Mouse (Mus musculus) liver, embryonic 14.5 days (tissue): Measurements from ENCODE around the gene Itpk1. TPM values are rescaled to one million over a fixed set of nuclear protein-coding genes. Genes with fewer than 3 reads are reported as not detected.

Experiments
- ATAC-seq: fragments of 200-750 bp; cut with Nextera tagmentation; 2 replicates; pipeline ENCODE4 v1.8.0; 2017; ENCODE audit warnings: moderate number of reproducible peaks, mild to moderate bottlenecking, moderate library complexity; ENCODE audit not compliant: insufficient read depth
- DNase-seq, 3 experiments: peaks; one replicate each; pipeline ENCODE4 v3.0.0-alpha.2; 2012 to 2013; ENCODE audit warnings: low read depth in 3 of 3, low spot score in 3 of 3
- H3K27ac ChIP-seq: fragments of 300-500 bp; sonication (generic); 2 replicates; pipeline ENCODE4 v1.5.1; 2014; ENCODE audit warnings: moderate library complexity, mild to moderate bottlenecking, control low read depth, inconsistent platforms
- H3K27me3 ChIP-seq: fragments of 300-500 bp; sonication (generic); 2 replicates; pipeline ENCODE4 v1.6.1; 2014; ENCODE audit warnings: mild to moderate bottlenecking, low read length, moderate library complexity; ENCODE audit not compliant: control insufficient read depth, insufficient read depth
- H3K36me3 ChIP-seq: fragments of 300-500 bp; sonication (generic); replicated peaks from 2 replicates; pipeline ENCODE4 v1.6.1; 2014; ENCODE audit warnings: low read depth; ENCODE audit not compliant: control insufficient read depth, insufficient read depth
- H3K4me1 ChIP-seq, 2 experiments: fragments of 200-500 bp in 1 of 2; fragments of 300-500 bp in 1 of 2; sonication (generic) in 1 of 2; replicated peaks; 2 replicates each; pipeline ENCODE4 v1.6.1; 2012 to 2014; ENCODE audit warnings: antibody characterized with exemption in 1 of 2, inconsistent platforms in 1 of 2, low read length in 1 of 2; ENCODE audit not compliant: control insufficient read depth in 2 of 2, insufficient read depth in 2 of 2
- H3K4me2 ChIP-seq: fragments of 300-500 bp; sonication (generic); 2 replicates; pipeline ENCODE4 v1.6.1; 2014; ENCODE audit warnings: low read depth, mild to moderate bottlenecking, control low read depth, moderate library complexity
- H3K4me3 ChIP-seq, 2 experiments: fragments of 200-500 bp in 1 of 2; fragments of 300-500 bp in 1 of 2; sonication (generic) in 1 of 2; 2 replicates each; pipeline ENCODE4 v1.5.1; 2012 to 2014; ENCODE audit warnings: low read depth in 2 of 2, low read length in 2 of 2, mild to moderate bottlenecking in 2 of 2, control low read depth in 1 of 2, inconsistent platforms in 1 of 2, moderate library complexity in 1 of 2; ENCODE audit not compliant: insufficient read depth in 1 of 2
- H3K9ac ChIP-seq: fragments of 300-500 bp; sonication (generic); replicated peaks from 2 replicates; pipeline ENCODE4 v1.6.1; 2014; ENCODE audit warnings: mild to moderate bottlenecking, control low read depth, moderate library complexity
- H3K9me3 ChIP-seq: fragments of 300-500 bp; sonication (generic); 2 replicates; pipeline ENCODE4 v1.6.1; 2016; ENCODE audit warnings: low read length, mixed read lengths; ENCODE audit not compliant: control insufficient read depth
- CTCF ChIP-seq: IDR thresholded peaks from 2 replicates; pipeline ENCODE4 v1.5.1; 2016; ENCODE audit warnings: antibody characterized with exemption, low read depth, control low read depth
- EP300 ChIP-seq: IDR thresholded peaks from 2 replicates; pipeline ENCODE4 v1.6.1; 2016; ENCODE audit warnings: antibody characterized with exemption, low read depth
- WGBS: fragments of 180-500 bp; shearing (Covaris S2); extraction: QIAGEN DNeasy Blood & Tissue Kit; methylation state at CpG from one replicate; pipeline ENCODE4 v1.1.7; 2014; ENCODE audit not compliant: insufficient replicate concordance; 5-methylcytosine and 5-hydroxymethylcytosine counted together
- polyA plus RNA-seq, 2 experiments: library from polyadenylated mRNA; depleted of rRNA in 1 of 2; stranded (reverse) in 1 of 2; unstranded in 1 of 2; fragments of >200 nt; fragmentation: Nextera tagmentation in 1 of 2; extraction: Ambion mirVana in 1 of 2; gene quantifications; 2 replicates each; pipeline versions ENCODE4 v1.2.1 to v1.2.3; 2012 to 2014

Itpk1 gene
- polyA plus RNA-seq, 2 experiments = 2.3 to 2.4 TPM

DNA sequence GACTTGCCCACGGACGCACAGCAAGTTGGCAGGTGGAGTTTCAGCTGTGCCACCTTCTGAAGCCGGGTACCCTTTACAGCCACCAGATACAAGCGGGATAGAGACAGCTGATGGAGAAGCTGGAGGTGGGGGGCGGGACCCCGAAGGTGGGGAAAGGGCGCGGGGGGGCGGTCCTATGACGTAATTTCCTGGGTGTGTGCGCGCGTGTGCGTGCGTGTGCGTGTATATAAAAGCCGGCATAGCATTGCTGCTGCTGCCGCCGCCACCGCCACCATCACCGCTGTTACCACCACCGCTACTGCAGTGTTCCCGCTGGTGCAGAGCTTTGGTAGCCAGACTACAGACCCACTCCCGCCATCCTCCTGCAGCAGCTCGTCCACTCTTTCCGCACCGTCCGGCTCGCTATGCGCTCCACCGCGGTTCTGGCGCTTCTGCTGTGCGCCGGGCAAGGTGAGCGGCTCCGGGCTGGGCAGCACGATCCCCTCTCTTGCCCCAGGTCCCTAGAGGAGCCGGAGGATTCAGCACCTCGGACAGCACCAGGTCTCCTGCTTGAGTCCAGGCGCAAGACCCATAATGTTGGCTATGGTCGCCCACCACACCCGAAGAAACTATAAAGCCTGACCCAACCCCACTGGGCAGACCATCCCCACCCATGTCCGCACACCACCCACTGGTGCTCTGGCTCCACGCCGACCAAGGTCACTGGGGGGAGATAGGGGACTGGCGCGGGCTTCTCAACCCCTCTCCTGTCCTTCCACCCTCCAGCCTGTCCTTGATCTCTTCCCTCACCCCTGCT, 149.8 kb downstream of the Itpk1 start, which contains the start of gene Chga:
Chga (plus strand) TSS at position 249 of the 796 bp plus-strand sequence.
- no peak within 1 kb of the TSS for H3K4me3 ChIP-seq
- peak; percentile 45 to 58 (median 47) for DNase-seq

DNA sequence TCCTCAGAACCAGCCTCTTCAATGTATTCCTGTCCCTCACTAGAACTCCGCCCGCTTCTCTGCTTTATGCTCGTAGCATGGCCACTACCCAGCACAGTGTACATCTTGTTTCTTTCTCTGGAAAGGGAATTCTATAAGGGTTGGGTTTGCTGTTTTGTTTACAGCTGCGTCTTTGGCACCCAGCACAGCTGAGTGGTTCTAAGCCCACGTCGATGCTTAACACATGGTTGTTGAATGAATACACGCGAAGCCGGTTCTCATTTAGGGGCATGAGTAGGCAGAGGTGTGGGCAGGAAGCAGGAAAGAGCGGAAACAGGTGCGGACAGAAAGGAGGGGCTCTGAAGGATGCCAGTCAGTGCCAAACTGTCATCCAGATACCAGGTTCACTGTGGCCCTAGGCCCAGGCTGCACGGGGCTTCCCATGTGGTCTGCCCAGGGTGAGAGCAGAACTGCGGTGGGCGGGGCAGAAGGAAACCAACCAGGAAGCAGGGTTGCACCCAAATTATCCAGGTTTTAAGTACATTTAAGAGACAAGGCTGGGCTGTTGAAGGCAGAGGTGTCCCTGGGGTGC, 150.9 kb downstream of the Itpk1 start:
- DNase-seq = no peak
- Histone ChIP-seq H3K27ac (no peak overlapping the region), H3K4me1 (peaks cover 0 to 3% of the 10 kb centered on the region in 2 experiments; a peak in 1 of 4 replicates), H3K36me3 (no peaks in the 10 kb centered on the region), H3K4me2 (no peak overlapping the region), H3K27me3 (peaks cover 18% of the 10 kb centered on the region), H3K9me3 (no peaks in the 10 kb centered on the region), H3K9ac (no peak overlapping the region), H3K4me3 (no peak overlapping the region)
- no peak for TF ChIP-seq EP300
- TF ChIP-seq CTCF = no peak
- ATAC-seq = no peak
- WGBS = 53% methylated on average over 14 of the region's 14 CpGs

More for the DNA sequence above, 149.8 kb downstream of the Itpk1 start, which contains the start of gene Chga:
- peaks cover 0 to 3% of the 10 kb centered on the region in 2 experiments; a peak in 1 of 4 replicates for H3K4me1 ChIP-seq
- peaks cover 18% of the 10 kb centered on the region for H3K27me3 ChIP-seq
- TF ChIP-seq EP300 (no peak), CTCF (no peak)
- H3K9me3 ChIP-seq = no peaks in the 10 kb centered on the region
- no peak; the same call in 1 of the 2 replicates for ATAC-seq
- H3K36me3 ChIP-seq = no peaks in the 10 kb centered on the region
- H3K9ac ChIP-seq = no peak within 1 kb of the TSS
- no peak within 1 kb of the TSS for H3K27ac ChIP-seq
- H3K4me2 ChIP-seq = peak within 1 kb of the TSS; percentile 24
- WGBS = 3% methylated on average over 48 of the region's 48 CpGs

DNA sequence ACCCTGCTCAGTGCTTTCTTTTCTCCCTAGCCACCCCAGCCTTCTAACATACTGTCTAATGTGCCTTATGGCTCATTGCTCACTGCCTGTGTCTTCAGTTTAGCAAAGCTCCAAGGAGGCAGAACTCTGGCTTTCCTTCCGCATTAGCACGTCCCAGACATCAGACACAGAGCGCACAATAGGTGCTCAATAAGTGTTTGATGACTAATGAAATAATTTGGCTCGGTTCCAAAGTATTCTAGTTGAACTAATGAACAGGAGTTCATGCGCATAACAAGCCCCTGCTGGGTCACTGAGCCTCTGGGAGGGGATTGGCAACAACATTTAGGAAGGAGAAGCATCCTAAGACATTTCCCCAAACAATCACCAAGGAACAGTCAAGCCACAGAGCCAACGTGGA, 152.7 kb downstream of the Itpk1 start:
- Histone ChIP-seq H3K9ac (no peak overlapping the region), H3K4me2 (no peak overlapping the region), H3K4me1 (peaks cover 0 to 3% of the 10 kb centered on the region in 2 experiments; a peak in 1 of 4 replicates), H3K4me3 (no peak overlapping the region), H3K27me3 (peaks cover 18% of the 10 kb centered on the region), H3K27ac (no peak overlapping the region), H3K36me3 (no peaks in the 10 kb centered on the region), H3K9me3 (no peaks in the 10 kb centered on the region)
- TF ChIP-seq EP300 = no peak
- no peak for TF ChIP-seq CTCF
- DNase-seq (no peak), ATAC-seq (no peak)
- 54% methylated on average over 6 of the region's 6 CpGs for WGBS

DNA sequence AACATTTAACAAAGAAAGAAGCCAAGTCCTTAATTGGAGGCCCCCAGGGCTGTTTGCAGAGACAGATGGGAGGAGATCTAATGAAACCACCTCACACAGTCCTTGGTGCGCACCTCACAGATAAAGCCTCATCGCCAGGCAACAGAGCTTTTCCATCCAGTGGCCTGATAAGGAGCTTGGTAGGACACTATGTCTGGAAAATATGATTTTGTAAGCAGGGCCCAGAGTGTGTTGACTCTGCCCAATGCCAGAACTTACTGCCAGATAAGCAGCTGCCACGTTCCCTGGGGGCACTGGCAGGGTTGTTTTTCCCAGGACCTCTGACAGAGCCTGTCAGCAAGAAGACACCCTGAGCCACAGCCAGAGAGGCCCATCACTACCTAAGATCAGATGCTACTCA, 153.5 kb downstream of the Itpk1 start:
- no peaks in the 10 kb centered on the region for H3K9me3 ChIP-seq
- H3K27ac ChIP-seq = no peak overlapping the region
- 18% methylated on average over 3 of the region's 3 CpGs for WGBS
- no peaks in the 10 kb centered on the region for H3K36me3 ChIP-seq
- peak overlapping the region; percentile 11 for H3K4me2 ChIP-seq
- H3K27me3 ChIP-seq = peaks cover 18% of the 10 kb centered on the region
- peaks cover 0 to 3% of the 10 kb centered on the region in 2 experiments; a peak in 1 of 4 replicates for H3K4me1 ChIP-seq
- TF ChIP-seq EP300 (peak; percentile 81), CTCF (no peak)
- DNase-seq = peak; percentile 28 to 37 (median 30)
- peak; percentile 89 for ATAC-seq
- no peak overlapping the region for H3K4me3 ChIP-seq
- H3K9ac ChIP-seq = no peak overlapping the region

DNA sequence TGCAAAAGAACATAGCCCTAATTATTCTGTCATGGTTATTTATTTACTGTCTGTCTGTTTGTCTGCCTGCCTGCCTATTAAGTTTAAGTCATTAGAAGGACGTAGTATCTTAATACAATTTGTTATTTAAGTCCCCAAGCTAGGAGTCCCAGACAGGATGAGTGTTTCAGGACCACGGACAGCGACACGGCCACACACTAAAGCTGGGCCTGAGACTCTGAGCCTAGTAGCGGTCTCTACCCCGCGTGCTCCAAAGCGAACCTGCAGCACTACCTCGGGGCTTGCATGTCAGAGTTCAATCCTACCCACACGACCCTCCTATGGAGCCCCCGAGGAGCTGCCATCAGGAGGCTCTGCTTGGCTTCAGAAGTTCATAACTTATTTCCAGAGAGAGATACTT, 154.2 kb downstream of the Itpk1 start:
- peak; percentile 52; the same call in 1 of the 2 replicates for ATAC-seq

More for the DNA sequence above, 154.2 kb downstream of the Itpk1 start:
- WGBS = 5% methylated on average over 11 of the region's 11 CpGs
- H3K27me3 ChIP-seq = peaks cover 18% of the 10 kb centered on the region
- H3K4me1 ChIP-seq = peaks cover 0 to 3% of the 10 kb centered on the region in 2 experiments; a peak in 1 of 4 replicates
- no peak overlapping the region for H3K27ac ChIP-seq
- no peak for TF ChIP-seq CTCF
- no peak for TF ChIP-seq EP300
- no peak overlapping the region for H3K4me3 ChIP-seq
- H3K4me2 ChIP-seq = peak overlapping the region; percentile 11
- H3K9me3 ChIP-seq = no peaks in the 10 kb centered on the region
- H3K9ac ChIP-seq = no peak overlapping the region
- H3K36me3 ChIP-seq = no peaks in the 10 kb centered on the region
- DNase-seq = peak; percentile 60 to 66 (median 66)
